Mouse (Mus musculus) embryonic fibroblast, embryonic 13.5 days (primary cell): Measurements from ENCODE around the gene Fars2.

ENCODE experiments used
- CTCF ChIP-seq: IDR thresholded peaks from 2 replicates; pipeline ENCODE4 v1.5.1; 2011; ENCODE audit warnings: mild to moderate bottlenecking, control low read depth, low read length, moderate library complexity, borderline replicate concordance; ENCODE audit not compliant: insufficient read depth
- POLR2A ChIP-seq: IDR thresholded peaks from 2 replicates; pipeline ENCODE4 v1.6.1; 2011; ENCODE audit warnings: low read depth, mild to moderate bottlenecking, control low read depth, low read length, moderate library complexity

GRCm38 (mm10) chr13:36447947-36448346 lies 330.7 kb downstream of the Fars2 start:
- TF ChIP-seq CTCF (no peak), POLR2A (no peak)
